Comparison of ENCODE assay signal across 17 mouse cellular contexts in the genomic region with DNA sequence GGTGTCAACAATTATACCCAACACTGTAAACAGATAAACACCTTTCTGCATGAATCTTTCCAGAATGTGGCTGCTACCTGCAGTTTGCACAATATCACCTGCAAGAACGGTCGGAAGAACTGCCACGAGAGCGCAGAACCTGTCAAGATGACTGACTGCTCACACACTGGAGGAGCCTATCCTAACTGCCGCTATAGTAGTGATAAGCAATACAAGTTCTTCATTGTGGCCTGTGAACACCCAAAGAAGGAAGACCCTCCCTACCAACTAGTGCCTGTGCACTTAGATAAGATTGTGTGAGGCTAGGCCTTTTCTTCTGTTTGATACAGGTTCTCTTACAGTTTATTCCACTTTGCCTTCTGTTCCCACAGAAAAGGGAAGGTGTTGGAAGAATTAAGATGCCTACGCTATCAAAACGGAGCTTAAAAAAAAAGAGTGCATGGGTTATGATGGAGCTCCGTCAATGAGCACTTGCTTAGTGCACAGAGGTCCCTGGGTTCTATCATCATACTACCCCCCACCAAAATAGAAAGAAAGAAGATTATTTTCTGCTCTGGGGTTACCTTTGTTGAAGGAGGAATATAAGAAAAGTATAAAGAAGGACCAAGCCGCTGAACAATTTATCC. TPM values are rescaled to one million over a fixed set of nuclear protein-coding genes. Genes with fewer than 3 reads are reported as not detected.
A peak's percentile ranks its signal among the peaks of the same experiment; 100 is the strongest.
DNase-seq lines count a peak whose midpoint lies in the region; ATAC-seq and TF ChIP-seq lines count a peak whose summit lies in the region.
"Had no signal": no experiment of that assay in that cellular context is flagged by ENCODE, and none has a peak within 500 bp of the region (broad histone marks: within the 10 kb centered on the region; RNA-seq: fewer than 3 reads in every experiment).

No protein-coding gene starts in this region.

- no peak for DNase-seq in spleen, adult 2 months (ENCODE audit: low read depth in 1 of 2, low spot score in 2 of 2)
- no peak for DNase-seq in spleen, postnatal 14 days (ENCODE audit: low spot score in 2 of 2)
- DNase-seq in liver, embryonic 14.5 days (ENCODE audit: low read depth in 3 of 3, low spot score in 3 of 3) = peak; percentile 73 to 83 (median 80)
- DNase-seq in spleen, postnatal 36 days (ENCODE audit: low spot score in 2 of 2) = peak; percentile 40 to 65
- no peak for DNase-seq in cerebellum, adult 9-10 months
- no peak for DNase-seq in kidney, postnatal 36 days
- no peak for DNase-seq in kidney, adult 9 months
- DNase-seq: cerebellum, adult 8-10 months; heart, postnatal 4 days; kidney, adult 11 months; lung, postnatal 14 days had no signal

- H3K4me3 ChIP-seq in spleen, adult 2 months (ENCODE audit: extremely low read depth, insufficient read depth, insufficient read length) = peak overlapping the region; percentile 61
- peak overlapping the region; percentile 53 to 59 for H3K4me3 ChIP-seq in liver, embryonic 14.5 days (ENCODE audit: insufficient read depth in 1 of 2, low read depth in 2 of 2, low read length in 2 of 2)
- H3K4me3 ChIP-seq: neural tube, embryonic 13.5 days had no signal

- peak; percentile 85 for ATAC-seq in common myeloid progenitor, adult 5-6 weeks (replicated peaks; ENCODE audit: low read depth, poor library complexity, severe bottlenecking)
- peak; percentile 80 for ATAC-seq in liver, embryonic 14.5 days (ENCODE audit: insufficient read depth)

- H3K4me1 ChIP-seq in spleen, adult 2 months (ENCODE audit: control insufficient read depth, insufficient read depth, insufficient read length) = peaks cover 32% of the 10 kb centered on the region
- peaks cover 60 to 65% of the 10 kb centered on the region in 2 experiments for H3K4me1 ChIP-seq in liver, embryonic 14.5 days (replicated peaks; ENCODE audit: control insufficient read depth in 2 of 2, insufficient read depth in 2 of 2, low read length in 1 of 2)
- H3K4me1 ChIP-seq: neural tube, embryonic 13.5 days had no signal

- peak overlapping the region; percentile 85 for H3K9ac ChIP-seq in liver, embryonic 14.5 days (replicated peaks)
- H3K9ac ChIP-seq: neural tube, embryonic 13.5 days had no signal

- 57% methylated on average over 9 of the region's 9 CpGs for WGBS in spleen, adult 2 months
- 16% methylated on average over 9 of the region's 9 CpGs for WGBS in liver, embryonic 14.5 days (ENCODE audit: insufficient replicate concordance)

- TF ChIP-seq CTCF in spleen, adult 2 months (IDR thresholded peaks at IDR 0.05; ENCODE audit: extremely low read depth, insufficient read depth, insufficient read length, insufficient replicate concordance) = no peak
- TF ChIP-seq CTCF in liver, embryonic 14.5 days (IDR thresholded peaks at IDR 0.05; ENCODE audit: low read depth) = no peak

- no peaks in the 10 kb centered on the region for H3K9me3 ChIP-seq in liver, embryonic 14.5 days (ENCODE audit: control insufficient read depth, low read length)
- H3K9me3 ChIP-seq: neural tube, embryonic 13.5 days had no signal

- peak; percentile 96 for TF ChIP-seq EP300 in liver, embryonic 14.5 days (IDR thresholded peaks at IDR 0.05; ENCODE audit: low read depth)

- H3K36me3 ChIP-seq in spleen, adult 2 months (ENCODE audit: control insufficient read depth, insufficient read depth, low read length) = peaks cover 9% of the 10 kb centered on the region
- H3K36me3 ChIP-seq in liver, embryonic 14.5 days (replicated peaks; ENCODE audit: control insufficient read depth, insufficient read depth, low read depth) = no peaks in the 10 kb centered on the region
- H3K36me3 ChIP-seq: neural tube, embryonic 13.5 days had no signal

- peak overlapping the region; percentile 81 for H3K27ac ChIP-seq in spleen, adult 2 months (ENCODE audit: insufficient read depth, low read length)
- H3K27ac ChIP-seq in liver, embryonic 14.5 days = peak overlapping the region; percentile 99
- H3K27ac ChIP-seq: neural tube, embryonic 13.5 days had no signal

- peak overlapping the region; percentile 90 for H3K4me2 ChIP-seq in liver, embryonic 14.5 days (ENCODE audit: low read depth)
- H3K4me2 ChIP-seq: neural tube, embryonic 13.5 days had no signal

- no peak for TF ChIP-seq POLR2A in spleen, adult 2 months (IDR thresholded peaks at IDR 0.05; ENCODE audit: low read depth, low read length)

- H3K27me3 ChIP-seq in spleen, adult 2 months (ENCODE audit: control insufficient read depth, insufficient read depth, low read length) = no peaks in the 10 kb centered on the region
- no peaks in the 10 kb centered on the region for H3K27me3 ChIP-seq in liver, embryonic 14.5 days (ENCODE audit: control insufficient read depth, insufficient read depth, low read length)
- H3K27me3 ChIP-seq: neural tube, embryonic 13.5 days had no signal

RNA-seq across cellular contexts. Expression of gene Rnase6, which starts 6.7 kb away (rescaled TPM):
- 90.3 and 109 TPM in 2 replicates for polyA plus RNA-seq in spleen, adult 2 months (2012; rRNA removed)
- 49.7 and 62.1 TPM in 2 replicates for total RNA-seq in common myeloid progenitor, adult 5-6 weeks (2017)
- 1.9 and 2.8 TPM in 2 replicates for polyA plus RNA-seq in liver, embryonic 14.5 days (2012; rRNA removed)
- polyA plus RNA-seq in liver, embryonic 14.5 days (2014; fragmentation: Nextera tagmentation; extraction: Ambion mirVana) = 3.6 TPM in 2 replicates

RNA-seq across cellular contexts. Expression of gene Rnase1, which starts 16.2 kb away (rescaled TPM):
- polyA plus RNA-seq in spleen, adult 2 months (2012; rRNA removed) = 1,669 and 1,717 TPM in 2 replicates
- total RNA-seq in common myeloid progenitor, adult 5-6 weeks (2017) = not detected in 2 replicates
- polyA plus RNA-seq in liver, embryonic 14.5 days (2012; rRNA removed) = not detected in 2 replicates
- polyA plus RNA-seq in liver, embryonic 14.5 days (2014; fragmentation: Nextera tagmentation; extraction: Ambion mirVana) = not detected in 2 replicates
- total RNA-seq: gastrocnemius, postnatal 4 days had no signal

RNA-seq across cellular contexts. Expression of gene Eddm3b, which starts 16.2 kb away (rescaled TPM):
- polyA plus RNA-seq in spleen, adult 2 months (2012; rRNA removed) = not detected in 2 replicates
- not detected in 2 replicates for total RNA-seq in common myeloid progenitor, adult 5-6 weeks (2017)
- not detected in 2 replicates for polyA plus RNA-seq in liver, embryonic 14.5 days (2012; rRNA removed)
- not detected in 2 replicates for polyA plus RNA-seq in liver, embryonic 14.5 days (2014; fragmentation: Nextera tagmentation; extraction: Ambion mirVana)
- total RNA-seq: gastrocnemius, postnatal 4 days; heart, postnatal 4 days had no signal
- polyA plus RNA-seq: large intestine, adult 2 months; limb, embryonic 11.5 days; neural tube, embryonic 13.5 days; thymus, postnatal 0 days had no signal

RNA-seq across cellular contexts. Expression of gene Rnase2b, which starts 31.6 kb away (rescaled TPM):
- not detected in 2 replicates for polyA plus RNA-seq in spleen, adult 2 months (2012; rRNA removed)
- not detected in 2 replicates for total RNA-seq in common myeloid progenitor, adult 5-6 weeks (2017)
- not detected in 2 replicates for polyA plus RNA-seq in liver, embryonic 14.5 days (2012; rRNA removed)
- polyA plus RNA-seq in liver, embryonic 14.5 days (2014; fragmentation: Nextera tagmentation; extraction: Ambion mirVana) = not detected in 2 replicates
- total RNA-seq: gastrocnemius, postnatal 4 days; heart, postnatal 4 days had no signal
- polyA plus RNA-seq: large intestine, adult 2 months; limb, embryonic 11.5 days; neural tube, embryonic 13.5 days; thymus, postnatal 0 days had no signal

RNA-seq across cellular contexts. Expression of gene Ang, which starts 39.5 kb away (rescaled TPM):
- 2.8 and 3.5 TPM in 2 replicates for polyA plus RNA-seq in spleen, adult 2 months (2012; rRNA removed)
- total RNA-seq in common myeloid progenitor, adult 5-6 weeks (2017) = 1.1 TPM in 1 of 2 replicates, not detected in the other
- 3.3 and 3.4 TPM in 2 replicates for polyA plus RNA-seq in liver, embryonic 14.5 days (2012; rRNA removed)
- 5.4 and 7.1 TPM in 2 replicates for polyA plus RNA-seq in liver, embryonic 14.5 days (2014; fragmentation: Nextera tagmentation; extraction: Ambion mirVana)

Comparison
In these comparisons a context has a peak if more than half of its experiments do, and no peak if none do; other contexts are left out.
1. DNase-seq: peak in liver, embryonic 14.5 days (3 of 3) and spleen, postnatal 36 days (2 of 2); none in spleen, adult 2 months (0 of 2), spleen, postnatal 14 days (0 of 2), cerebellum, adult 9-10 months (single experiment), kidney, postnatal 36 days (0 of 2) and kidney, adult 9 months (single experiment).
2. RNA of gene Rnase6, which starts 6.7 kb away (polyA plus RNA-seq): 90.3 to 109 TPM in spleen, adult 2 months; 1.9 to 3.6 TPM in liver, embryonic 14.5 days; every median in the first group is over 10 times any median in the second.
3. RNA of gene Rnase1, which starts 16.2 kb away (polyA plus RNA-seq): 1,669 to 1,717 TPM in spleen, adult 2 months; not detected in liver, embryonic 14.5 days; every median in the first group is over 1,000 times any median in the second.